Mouse (Mus musculus) neural tube, postnatal 0 days (tissue): ENCODE measurements around the gene Rif1. TPM values are rescaled to one million over a fixed set of nuclear protein-coding genes. Genes with fewer than 3 reads are reported as not detected.

Experiments
- polyA plus RNA-seq: library from polyadenylated mRNA; unstranded; fragments of >200 nt; fragmentation: Nextera tagmentation; extraction: Ambion mirVana; gene quantifications from 2 replicates; pipeline ENCODE4 v1.2.1, GENCODE M21; 2015

The Rif1 gene
- 16.3 and 17.7 TPM in 2 replicates for polyA plus RNA-seq

DNA sequence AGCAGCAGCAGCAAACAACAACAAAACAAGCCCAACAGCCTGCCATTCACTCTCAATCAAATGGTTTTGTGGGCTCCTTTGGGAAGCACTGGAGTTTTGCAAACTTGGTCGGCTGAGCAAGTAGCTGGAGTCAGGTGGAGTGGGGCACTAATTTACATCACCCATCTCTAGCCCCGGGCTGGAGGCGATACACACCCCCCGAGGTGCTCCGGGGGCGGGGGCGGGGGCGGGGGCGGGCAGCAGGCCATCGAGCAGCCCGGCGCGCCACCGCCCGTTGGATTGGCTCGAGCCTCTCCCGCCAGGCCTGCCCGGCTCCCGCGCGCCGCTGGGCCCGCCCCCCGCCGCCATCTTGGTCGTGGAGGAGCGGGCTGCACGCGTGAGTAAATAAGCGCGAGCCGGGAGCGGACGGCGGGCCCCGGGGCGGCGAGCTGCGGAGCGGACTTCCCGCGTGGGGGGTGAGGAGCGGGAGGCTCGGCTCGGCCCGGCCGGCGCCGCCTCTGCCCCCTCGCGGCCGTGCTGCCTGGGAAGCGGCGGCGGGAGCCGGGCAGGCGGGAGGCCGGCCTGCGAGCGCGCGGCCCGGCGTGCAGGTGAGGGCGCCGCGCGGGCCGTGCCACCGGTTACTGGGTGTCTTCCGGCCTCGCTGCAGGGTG, at the start of gene Rif1:
Gene Rif1 (plus strand): TSS at position 342 of the 650 bp plus-strand sequence.

GRCm38 (mm10) chr2:52037882-52038281, 34.8 kb upstream of the Rif1 start, which contains the start of gene Tnfaip6:
Gene Tnfaip6 (plus strand): TSS chr2:52038009.

Other genes starting within 250 kb of the Rif1 start
- gene Rbm43, start 137.7 kb upstream of the Rif1 start, polyA plus RNA-seq = 12.8 and 13.3 TPM in 2 replicates
- gene Nmi, start 99.3 kb upstream of the Rif1 start, polyA plus RNA-seq = 7.7 and 7.8 TPM in 2 replicates
- 5.5 and 6.8 TPM in 2 replicates for gene Tnfaip6, start 34.8 kb upstream of the Rif1 start, polyA plus RNA-seq